Mouse (Mus musculus) hindbrain, embryonic 14.5 days (tissue): ENCODE measurements at regions not wholly inside any gene's neighbourhood (a gene's known extent, or its start where the extent isn't known, plus 50 kb on each side); places are given as distances from the start of the nearest gene placed in this dataset.

Source experiments
- ATAC-seq: fragments of 200-750 bp; cut with Nextera tagmentation; 2 replicates; pipeline ENCODE4 v1.8.0; 2017; ENCODE audit warnings: moderate number of reproducible peaks, mild to moderate bottlenecking, moderate TSS enrichment, moderate library complexity; ENCODE audit not compliant: low FRiP score
- DNase-seq: peaks from one replicate; pipeline ENCODE4 v3.0.0-alpha.2; 2015; ENCODE audit warnings: low spot score
- H3K27ac ChIP-seq: fragments of 300-500 bp; sonication (generic); 2 replicates; pipeline ENCODE4 v1.5.1; 2014; ENCODE audit warnings: mild to moderate bottlenecking, moderate library complexity
- H3K27me3 ChIP-seq: fragments of 300-500 bp; sonication (generic); 2 replicates; pipeline ENCODE4 v1.6.1; 2014; ENCODE audit warnings: mild to moderate bottlenecking, low read length, mixed read lengths; ENCODE audit not compliant: control insufficient read depth, insufficient read depth
- H3K36me3 ChIP-seq: fragments of 300-500 bp; sonication (generic); replicated peaks from 2 replicates; pipeline ENCODE4 v1.6.1; 2014; ENCODE audit not compliant: control insufficient read depth, insufficient read depth
- H3K4me1 ChIP-seq: fragments of 300-500 bp; sonication (generic); replicated peaks from 2 replicates; pipeline ENCODE4 v1.6.1; 2014; ENCODE audit warnings: antibody characterized with exemption, low read length, mixed read lengths; ENCODE audit not compliant: control insufficient read depth, insufficient read depth
- H3K4me2 ChIP-seq: fragments of 300-500 bp; sonication (generic); replicated peaks from 2 replicates; pipeline ENCODE4 v1.6.1; 2014; ENCODE audit warnings: mild to moderate bottlenecking, moderate library complexity
- H3K4me3 ChIP-seq: fragments of 300-500 bp; sonication (generic); replicated peaks from 2 replicates; pipeline ENCODE4 v1.5.1; 2014; ENCODE audit warnings: mild to moderate bottlenecking, low read length
- H3K9ac ChIP-seq: fragments of 300-500 bp; sonication (generic); 2 replicates; pipeline ENCODE4 v1.6.1; 2014
- H3K9me3 ChIP-seq: fragments of 300-500 bp; sonication (generic); 2 replicates; pipeline ENCODE4 v1.6.1; 2016; ENCODE audit warnings: low read length; ENCODE audit not compliant: control insufficient read depth
- WGBS: fragments of 180-500 bp; shearing (Covaris S2); extraction: QIAGEN DNeasy Blood & Tissue Kit; methylation state at CpG from one replicate; pipeline ENCODE4 v1.1.7; 2014; 5-methylcytosine and 5-hydroxymethylcytosine counted together

DNA sequence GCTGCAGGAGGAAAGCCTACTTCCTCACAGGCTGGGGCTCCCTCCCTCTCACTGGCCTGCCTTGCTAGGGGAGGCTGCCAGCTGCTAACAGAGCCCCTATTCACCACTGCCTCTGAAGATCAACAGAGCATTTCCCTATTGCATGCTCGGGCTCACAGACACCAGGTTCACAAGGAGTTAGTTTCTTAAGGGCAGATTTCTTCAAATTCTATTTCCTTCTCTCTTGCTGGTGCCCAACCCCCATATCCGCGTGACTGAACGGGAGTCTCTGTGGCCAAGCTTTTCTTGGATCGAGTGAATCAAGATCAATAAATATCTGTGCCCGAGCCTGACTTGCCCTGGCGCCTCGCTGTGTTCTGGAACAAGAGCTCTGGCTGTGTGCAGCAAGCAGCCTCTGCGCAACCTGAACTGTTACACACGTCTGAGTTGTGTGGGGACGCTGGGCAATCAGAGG, 98.9 kb upstream of the Gdf10 start:
- H3K4me2 ChIP-seq, result no peak overlapping the region

DNA sequence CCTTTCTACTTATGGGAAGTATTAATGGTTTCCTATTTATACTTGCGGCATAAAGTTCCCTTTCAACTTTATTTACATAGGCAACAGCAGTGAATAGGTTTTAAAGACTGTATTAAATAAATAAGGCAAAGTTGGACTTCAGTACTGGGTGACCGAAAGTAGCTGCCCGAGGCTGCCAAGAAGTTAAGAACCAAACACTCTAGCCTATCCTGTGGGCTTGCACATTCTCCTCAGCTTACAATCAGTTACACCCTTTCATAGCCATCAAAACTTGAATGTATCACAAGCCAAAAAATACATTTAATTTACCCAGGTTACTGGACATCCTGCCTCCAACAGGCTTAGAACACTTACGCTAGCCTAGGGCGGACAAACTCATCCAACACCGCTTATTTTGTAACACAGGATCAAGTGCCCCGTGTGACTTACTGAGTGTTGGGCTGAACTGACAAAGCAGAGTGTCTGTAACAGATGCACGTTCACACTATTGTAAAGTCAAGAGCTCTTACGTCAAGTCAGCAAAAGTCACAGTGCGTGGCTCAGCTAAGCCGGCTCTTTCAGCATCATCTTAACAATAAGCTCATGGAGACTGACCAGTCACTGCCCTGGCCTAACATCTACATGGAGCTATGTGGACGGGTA, 97.3 kb upstream of the Gdf10 start:
- Histone ChIP-seq H3K9ac (no peak overlapping the region), H3K4me3 (no peak overlapping the region), H3K4me1 (no peaks in the 10 kb centered on the region; the same call in 1 of the 2 replicates), H3K9me3 (no peaks in the 10 kb centered on the region), H3K36me3 (no peaks in the 10 kb centered on the region), H3K4me2 (no peak overlapping the region), H3K27ac (no peak overlapping the region), H3K27me3 (no peaks in the 10 kb centered on the region)
- no peak for DNase-seq
- WGBS, result 87% methylated on average over 12 of the region's 12 CpGs
- ATAC-seq, result no peak

More for the DNA sequence above, 98.9 kb upstream of the Gdf10 start:
- ATAC-seq (peak; percentile 59; the same call in 1 of the 2 replicates), DNase-seq (peak; percentile 29)
- Histone ChIP-seq H3K36me3 (no peaks in the 10 kb centered on the region), H3K9ac (no peak overlapping the region), H3K4me3 (no peak overlapping the region), H3K4me1 (no peaks in the 10 kb centered on the region; the same call in 1 of the 2 replicates), H3K27me3 (0 out of 2 replicates have a peak, but pooled peaks cover 4% of the 10 kb centered on the region), H3K9me3 (no peaks in the 10 kb centered on the region), H3K27ac (0 out of 2 replicates have a peak overlapping the region, but pooled peaks have one; percentile 18)
- 27% methylated on average over 11 of the region's 11 CpGs for WGBS

DNA sequence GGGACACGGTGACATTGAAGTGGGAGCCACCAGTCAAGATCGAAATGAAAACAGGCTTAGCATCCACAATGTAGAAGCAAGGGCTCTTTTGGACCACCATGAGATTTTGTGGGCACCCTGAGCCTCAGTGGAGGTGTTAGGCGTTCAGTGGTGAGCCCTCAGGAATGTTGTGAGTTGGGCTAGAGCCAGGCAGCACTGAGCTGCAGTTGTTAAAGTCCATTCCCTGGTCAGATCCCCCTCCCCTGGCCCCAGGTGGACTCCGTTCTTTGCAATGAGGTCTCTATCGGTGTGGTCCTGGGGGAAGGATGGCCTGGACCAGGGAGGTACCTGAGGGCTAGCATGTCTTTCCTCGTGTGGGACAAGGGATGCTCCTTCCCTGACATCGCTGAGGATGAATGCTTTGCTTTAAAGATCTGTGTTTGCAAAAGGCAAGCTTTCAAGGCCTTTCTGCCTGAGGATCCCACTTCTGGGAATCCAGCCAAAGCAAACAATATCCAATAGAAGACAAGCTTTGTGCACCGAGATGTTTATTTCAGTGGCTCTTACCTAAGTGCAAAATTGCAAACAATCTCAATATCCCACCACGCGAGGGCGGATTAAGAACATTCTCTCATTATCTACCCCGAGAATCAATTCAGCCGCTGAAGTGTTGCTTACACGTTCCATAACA, 90.6 kb upstream of the Gdf10 start:
- ATAC-seq, result no peak
- H3K27ac ChIP-seq, result no peak overlapping the region
- no peaks in the 10 kb centered on the region for H3K9me3 ChIP-seq
- H3K4me3 ChIP-seq, result no peak overlapping the region
- H3K4me1 ChIP-seq, result no peaks in the 10 kb centered on the region
- no peak overlapping the region for H3K9ac ChIP-seq
- no peak for DNase-seq
- no peaks in the 10 kb centered on the region for H3K36me3 ChIP-seq
- H3K4me2 ChIP-seq, result no peak overlapping the region
- H3K27me3 ChIP-seq, result no peaks in the 10 kb centered on the region
- WGBS, result 69% methylated on average over 14 of the region's 14 CpGs

DNA sequence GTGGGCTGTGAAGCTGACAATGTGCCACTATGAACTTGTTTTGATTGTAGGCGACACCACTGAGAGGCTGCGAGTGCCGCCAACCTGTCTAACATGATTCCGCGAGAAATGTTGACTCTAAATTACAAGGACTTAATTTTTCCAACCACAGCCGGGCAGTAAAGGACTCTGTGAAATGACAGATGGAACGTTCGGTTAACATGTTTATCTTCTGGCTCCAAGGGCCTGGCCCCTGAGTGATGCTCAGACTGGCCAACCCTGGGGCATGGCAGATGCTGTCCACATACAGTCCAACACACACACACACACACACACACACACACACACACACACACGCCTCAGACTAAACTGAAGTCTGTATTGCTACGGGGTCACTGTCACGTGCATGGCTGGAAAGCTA, 87.0 kb upstream of the Gdf10 start:
- Histone ChIP-seq H3K9ac (no peak overlapping the region), H3K27ac (no peak overlapping the region), H3K36me3 (no peaks in the 10 kb centered on the region), H3K4me2 (no peak overlapping the region), H3K27me3 (no peaks in the 10 kb centered on the region), H3K4me1 (no peaks in the 10 kb centered on the region), H3K4me3 (no peak overlapping the region), H3K9me3 (no peaks in the 10 kb centered on the region)
- ATAC-seq (no peak), DNase-seq (no peak)
- WGBS, result 88% methylated on average over 11 of the region's 11 CpGs

DNA sequence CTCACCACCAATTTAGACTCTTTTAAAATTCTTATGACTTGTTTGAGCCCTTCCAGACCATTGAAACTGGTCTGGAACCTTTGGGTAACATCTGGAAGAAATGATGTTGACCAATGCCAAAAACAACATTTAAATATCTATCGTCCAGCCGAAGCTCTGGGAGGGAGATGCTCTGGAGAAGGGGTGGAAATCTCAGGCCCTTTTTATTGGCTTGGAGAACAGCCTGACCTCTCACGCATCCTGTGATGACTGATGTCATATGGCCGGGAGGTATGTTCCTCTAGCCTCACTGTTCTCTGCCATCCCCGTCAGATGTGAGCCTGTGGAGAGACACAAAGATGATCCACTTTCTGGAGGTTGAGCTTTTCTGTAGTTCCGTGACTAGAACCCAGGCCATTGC, 81.6 kb upstream of the Gdf10 start:
- 92% methylated on average over 6 of the region's 6 CpGs for WGBS
- no peak overlapping the region for H3K27ac ChIP-seq
- no peak overlapping the region for H3K4me2 ChIP-seq
- H3K36me3 ChIP-seq, result no peaks in the 10 kb centered on the region
- ATAC-seq (no peak), DNase-seq (no peak)
- H3K4me3 ChIP-seq, result no peak overlapping the region
- no peak overlapping the region for H3K9ac ChIP-seq
- no peaks in the 10 kb centered on the region for H3K27me3 ChIP-seq
- no peaks in the 10 kb centered on the region for H3K9me3 ChIP-seq
- H3K4me1 ChIP-seq, result no peaks in the 10 kb centered on the region

DNA sequence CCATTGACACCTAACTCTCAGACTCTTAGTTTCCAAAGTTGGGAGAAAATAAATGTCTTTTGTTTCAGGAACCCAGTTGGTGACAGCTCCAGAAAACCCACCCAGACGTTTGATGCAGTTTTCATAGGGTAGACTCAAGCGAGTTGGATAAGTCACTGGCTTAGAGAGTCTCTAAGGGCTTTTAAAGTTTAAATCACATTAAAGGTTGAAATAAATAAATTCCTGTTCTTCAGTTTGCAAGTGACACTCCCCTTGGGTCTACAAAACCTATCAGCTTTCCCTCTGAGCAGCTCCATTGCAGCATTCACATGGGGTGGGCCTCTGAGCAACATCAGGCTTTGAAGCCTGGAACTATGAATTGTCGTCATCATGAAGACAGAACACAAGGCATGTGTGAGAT, 69.9 kb upstream of the Gdf10 start:
- DNase-seq (no peak), ATAC-seq (no peak)
- Histone ChIP-seq H3K9ac (no peak overlapping the region), H3K4me2 (no peak overlapping the region), H3K27me3 (no peaks in the 10 kb centered on the region), H3K4me1 (no peaks in the 10 kb centered on the region), H3K4me3 (no peak overlapping the region), H3K27ac (no peak overlapping the region), H3K9me3 (no peaks in the 10 kb centered on the region), H3K36me3 (no peaks in the 10 kb centered on the region)
- 82% methylated on average over 3 of the region's 3 CpGs for WGBS

DNA sequence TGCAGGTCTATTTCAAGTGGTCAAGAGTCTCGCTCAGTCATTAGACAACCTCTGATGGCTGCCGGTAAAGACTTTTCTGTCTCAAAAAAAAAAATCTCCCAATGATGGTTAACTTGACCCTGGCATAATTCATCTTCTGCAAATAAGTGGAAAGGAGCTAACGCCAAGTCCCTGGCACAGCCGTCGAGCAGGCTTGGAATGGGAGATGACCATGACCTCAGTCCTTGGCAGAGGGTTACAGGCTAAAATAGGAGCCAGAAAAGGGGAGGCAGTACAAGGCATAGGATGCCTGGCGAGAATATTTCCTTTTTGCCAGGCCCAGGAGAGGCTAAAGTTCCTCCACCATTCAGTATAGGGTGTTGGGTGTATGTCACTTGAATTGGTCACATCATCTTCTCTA, 69.2 kb upstream of the Gdf10 start:
- no peak overlapping the region for H3K4me2 ChIP-seq
- DNase-seq, result no peak
- H3K4me1 ChIP-seq, result no peaks in the 10 kb centered on the region
- WGBS, result 93% methylated on average over 6 of the region's 6 CpGs
- no peaks in the 10 kb centered on the region for H3K36me3 ChIP-seq
- no peak for ATAC-seq
- no peak overlapping the region for H3K4me3 ChIP-seq
- H3K9me3 ChIP-seq, result no peaks in the 10 kb centered on the region
- no peak overlapping the region for H3K9ac ChIP-seq
- H3K27me3 ChIP-seq, result no peaks in the 10 kb centered on the region
- no peak overlapping the region for H3K27ac ChIP-seq

- no peaks in the 10 kb centered on the region for H3K4me1 ChIP-seq
- no peak overlapping the region for H3K4me2 ChIP-seq
- no peak overlapping the region for H3K4me3 ChIP-seq
- no peaks in the 10 kb centered on the region for H3K9me3 ChIP-seq
- WGBS, result 80% methylated on average over 6 of the region's 6 CpGs
- ATAC-seq, result no peak
- H3K27ac ChIP-seq, result no peak overlapping the region
- no peaks in the 10 kb centered on the region for H3K36me3 ChIP-seq
- no peak overlapping the region for H3K9ac ChIP-seq
- no peak for DNase-seq
- H3K27me3 ChIP-seq, result no peaks in the 10 kb centered on the region
Observed at GRCm38 (mm10) chr14:33856992-33857391, 66.4 kb upstream of the Gdf10 start.

DNA sequence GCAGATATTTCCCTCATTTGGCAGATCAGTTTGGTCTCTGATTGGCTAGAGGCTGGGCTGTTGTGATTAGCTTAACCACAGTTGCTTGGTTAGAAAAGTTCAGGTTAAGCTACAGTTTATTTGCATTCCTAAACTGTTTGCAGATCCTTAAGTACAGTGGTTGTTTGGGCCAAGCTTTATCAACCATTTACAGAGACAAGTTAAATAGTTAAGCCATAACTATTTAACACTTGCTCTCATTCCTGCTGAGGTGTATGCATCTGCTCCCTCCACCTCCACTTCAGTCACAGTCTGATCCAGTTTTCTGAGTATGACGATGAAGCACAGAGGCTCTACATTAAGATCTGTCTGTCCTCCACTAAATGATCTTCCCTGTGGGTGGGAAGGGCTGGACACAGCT, 58.6 kb upstream of the Gdf10 start:
- Histone ChIP-seq H3K27me3 (no peaks in the 10 kb centered on the region), H3K9me3 (no peaks in the 10 kb centered on the region), H3K36me3 (no peaks in the 10 kb centered on the region), H3K4me1 (no peaks in the 10 kb centered on the region), H3K27ac (no peak overlapping the region), H3K4me2 (no peak overlapping the region), H3K4me3 (no peak overlapping the region), H3K9ac (no peak overlapping the region)
- WGBS, result 73% methylated on average over 1 of the region's 1 CpGs
- ATAC-seq (no peak), DNase-seq (no peak)
